Mouse (Mus musculus) heart, embryonic 14.5 days (tissue): Measurements from ENCODE around the gene Panx1. TPM values are rescaled to one million over a fixed set of nuclear protein-coding genes. Genes with fewer than 3 reads are reported as not detected.

ENCODE experiments used
- ATAC-seq: fragments of 200-750 bp; cut with Nextera tagmentation; 2 replicates; pipeline ENCODE4 v1.8.0; 2017; ENCODE audit warnings: low read depth, moderate TSS enrichment; ENCODE audit not compliant: insufficient number of reproducible peaks, insufficient read depth, low FRiP score
- H3K27ac ChIP-seq, 2 experiments: fragments of 200-500 bp in 1 of 2; fragments of 300-500 bp in 1 of 2; sonication (generic) in 1 of 2; replicated peaks in 1 of 2; 2 replicates each; pipeline ENCODE4 v1.5.1; 2012 to 2014; ENCODE audit warnings: low read depth in 2 of 2, low read length in 2 of 2, control low read depth in 1 of 2, mild to moderate bottlenecking in 1 of 2, mixed read lengths in 1 of 2; ENCODE audit not compliant: control insufficient read depth in 1 of 2, insufficient read depth in 1 of 2
- H3K27me3 ChIP-seq: fragments of 300-500 bp; sonication (generic); 2 replicates; pipeline ENCODE4 v1.6.1; 2014; ENCODE audit warnings: mild to moderate bottlenecking, low read length, control low read depth; ENCODE audit not compliant: control insufficient read depth, insufficient read depth
- H3K36me3 ChIP-seq: fragments of 300-500 bp; sonication (generic); 2 replicates; pipeline ENCODE4 v1.6.1; 2014; ENCODE audit warnings: mild to moderate bottlenecking, control low read depth, low read length, mixed read lengths; ENCODE audit not compliant: control insufficient read depth, insufficient read depth
- H3K4me1 ChIP-seq, 2 experiments: fragments of 200-500 bp in 1 of 2; fragments of 300-500 bp in 1 of 2; sonication (generic) in 1 of 2; 2 replicates each; pipeline ENCODE4 v1.6.1; 2012 to 2014; ENCODE audit warnings: low read length in 2 of 2, control low read depth in 1 of 2, mixed read lengths in 1 of 2; ENCODE audit not compliant: control insufficient read depth in 2 of 2, insufficient read depth in 2 of 2
- H3K4me2 ChIP-seq: fragments of 300-500 bp; sonication (generic); 2 replicates; pipeline ENCODE4 v1.6.1; 2014; ENCODE audit warnings: mild to moderate bottlenecking, low read length
- H3K4me3 ChIP-seq, 2 experiments: fragments of 200-500 bp in 1 of 2; fragments of 300-500 bp in 1 of 2; sonication (generic) in 1 of 2; 2 replicates each; pipeline ENCODE4 v1.5.1; 2012 to 2014; ENCODE audit warnings: low read length in 2 of 2, mild to moderate bottlenecking in 2 of 2, control low read depth in 1 of 2, low read depth in 1 of 2, moderate library complexity in 1 of 2; ENCODE audit not compliant: control insufficient read depth in 1 of 2, insufficient read depth in 1 of 2
- H3K9ac ChIP-seq: fragments of 300-500 bp; sonication (generic); 2 replicates; pipeline ENCODE4 v1.6.1; 2014; ENCODE audit warnings: mild to moderate bottlenecking, low read length
- H3K9me3 ChIP-seq: fragments of 300-500 bp; sonication (generic); 2 replicates; pipeline ENCODE4 v1.6.1; 2016; ENCODE audit warnings: low read length, control low read depth; ENCODE audit not compliant: control insufficient read depth
- WGBS: fragments of 180-500 bp; shearing (Covaris S2); extraction: QIAGEN DNeasy Blood & Tissue Kit; methylation state at CpG from one replicate; pipeline ENCODE4 v1.1.7; 2014; 5-methylcytosine and 5-hydroxymethylcytosine counted together
- polyA plus RNA-seq: library from polyadenylated mRNA; unstranded; fragments of >200 nt; fragmentation: Nextera tagmentation; extraction: Ambion mirVana; gene quantifications from 2 replicates; pipeline ENCODE4 v1.2.1, GENCODE M21; 2014

Gene Panx1
- polyA plus RNA-seq, 1 experiment from 2014 or later: 26.1 TPM

- Histone ChIP-seq H3K36me3 (peaks cover 29% of the 10 kb centered on the region), H3K27ac (no peak overlapping the region), H3K9me3 (no peaks in the 10 kb centered on the region), H3K4me1 (no peaks in the 10 kb centered on the region), H3K4me3 (no peak overlapping the region), H3K4me2 (no peak overlapping the region), H3K27me3 (0 out of 2 replicates have a peak, but pooled peaks cover 8% of the 10 kb centered on the region), H3K9ac (no peak overlapping the region)
- WGBS: 61% methylated on average over 10 of the region's 10 CpGs
- no peak for ATAC-seq
These were observed 41.5 kb downstream of the Panx1 start for GRCm38 (mm10) chr9:15003676-15004297.

GRCm38 (mm10) chr9:15002995-15003613 is 42.2 kb downstream of the Panx1 start:
- no peak for ATAC-seq

GRCm38 (mm10) chr9:14998790-14999189 is 46.5 kb downstream of the Panx1 start:
- H3K9ac ChIP-seq: no peak overlapping the region
- H3K27me3 ChIP-seq: 0 out of 2 replicates have a peak, but pooled peaks cover 5% of the 10 kb centered on the region
- no peaks in the 10 kb centered on the region for H3K4me1 ChIP-seq
- H3K4me2 ChIP-seq: no peak overlapping the region
- no peak for ATAC-seq
- no peaks in the 10 kb centered on the region for H3K36me3 ChIP-seq
- H3K27ac ChIP-seq: no peak overlapping the region
- WGBS: 85% methylated on average over 9 of the region's 9 CpGs
- no peak overlapping the region for H3K4me3 ChIP-seq
- no peaks in the 10 kb centered on the region for H3K9me3 ChIP-seq

More at GRCm38 (mm10) chr9:15002995-15003613, 42.2 kb downstream of the Panx1 start:
- Histone ChIP-seq H3K27ac (no peak overlapping the region), H3K9ac (no peak overlapping the region), H3K4me1 (no peaks in the 10 kb centered on the region), H3K36me3 (peaks cover 29% of the 10 kb centered on the region), H3K4me3 (no peak overlapping the region), H3K27me3 (0 out of 2 replicates have a peak, but pooled peaks cover 8% of the 10 kb centered on the region), H3K4me2 (no peak overlapping the region), H3K9me3 (no peaks in the 10 kb centered on the region)
- WGBS: 75% methylated on average over 6 of the region's 6 CpGs

GRCm38 (mm10) chr9:14997271-14998055 is 47.8 kb downstream of the Panx1 start:
- Histone ChIP-seq H3K9me3 (no peaks in the 10 kb centered on the region), H3K4me1 (no peaks in the 10 kb centered on the region), H3K27ac (no peak overlapping the region), H3K36me3 (no peaks in the 10 kb centered on the region), H3K4me2 (no peak overlapping the region), H3K4me3 (no peak overlapping the region), H3K9ac (no peak overlapping the region), H3K27me3 (0 out of 2 replicates have a peak, but pooled peaks cover 5% of the 10 kb centered on the region)
- no peak for ATAC-seq
- 71% methylated on average over 11 of the region's 11 CpGs for WGBS

GRCm38 (mm10) chr9:14995525-14995924 is 49.8 kb downstream of the Panx1 start:
- no peaks in the 10 kb centered on the region for H3K9me3 ChIP-seq
- no peak overlapping the region for H3K4me3 ChIP-seq
- H3K36me3 ChIP-seq: no peaks in the 10 kb centered on the region
- no peaks in the 10 kb centered on the region for H3K4me1 ChIP-seq
- H3K27me3 ChIP-seq: peaks cover 8% of the 10 kb centered on the region; the same call in 1 of the 2 replicates
- H3K27ac ChIP-seq: no peak overlapping the region
- 63% methylated on average over 1 of the region's 1 CpGs for WGBS
- no peak overlapping the region for H3K9ac ChIP-seq
- no peak for ATAC-seq
- no peak overlapping the region for H3K4me2 ChIP-seq

GRCm38 (mm10) chr9:14988606-14989293 is 56.5 kb downstream of the Panx1 start:
- H3K27me3 ChIP-seq: peaks cover 6% of the 10 kb centered on the region; the same call in 1 of the 2 replicates
- H3K4me1 ChIP-seq: no peaks in the 10 kb centered on the region
- H3K27ac ChIP-seq: no peak overlapping the region
- H3K9ac ChIP-seq: no peak overlapping the region
- H3K9me3 ChIP-seq: no peaks in the 10 kb centered on the region
- H3K4me2 ChIP-seq: no peak overlapping the region
- no peaks in the 10 kb centered on the region for H3K36me3 ChIP-seq
- ATAC-seq: no peak
- no peak overlapping the region for H3K4me3 ChIP-seq
- WGBS: 86% methylated on average over 1 of the region's 1 CpGs

GRCm38 (mm10) chr9:14983141-14983540 is 62.1 kb downstream of the Panx1 start:
- Histone ChIP-seq H3K36me3 (no peaks in the 10 kb centered on the region), H3K9ac (no peak overlapping the region), H3K27me3 (no peaks in the 10 kb centered on the region), H3K9me3 (no peaks in the 10 kb centered on the region), H3K4me3 (no peak overlapping the region), H3K27ac (no peak overlapping the region), H3K4me2 (no peak overlapping the region), H3K4me1 (no peaks in the 10 kb centered on the region)
- 55% methylated on average over 3 of the region's 3 CpGs for WGBS
- ATAC-seq: no peak
